Mouse (Mus musculus) ES-Bruce4 (cell line): ENCODE results near the gene Myog. TPM values are rescaled to one million over a fixed set of nuclear protein-coding genes. Genes with fewer than 3 reads are reported as not detected.

ENCODE experiments used
- H3K27ac ChIP-seq: 2 replicates; pipeline ENCODE4 v1.5.1; 2012; ENCODE audit warnings: low read length, inconsistent platforms; ENCODE audit not compliant: insufficient read depth
- H3K27me3 ChIP-seq: 2 replicates; pipeline ENCODE4 v1.6.1; 2012; ENCODE audit warnings: mild to moderate bottlenecking, low read length, inconsistent platforms; ENCODE audit not compliant: control insufficient read depth, poor library complexity, insufficient read depth, severe bottlenecking
- H3K36me3 ChIP-seq: 2 replicates; pipeline ENCODE4 v1.6.1; 2012; ENCODE audit warnings: inconsistent platforms, mild to moderate bottlenecking, low read length, moderate library complexity; ENCODE audit not compliant: control insufficient read depth, poor library complexity, insufficient read depth, severe bottlenecking
- H3K4me1 ChIP-seq: one replicate; pipeline ENCODE4 v1.8.1; 2011; ENCODE audit warnings: low read length; ENCODE audit not compliant: control insufficient read depth, insufficient read depth
- H3K4me3 ChIP-seq: 2 replicates; pipeline ENCODE4 v1.5.1; 2011; ENCODE audit warnings: low read depth, mild to moderate bottlenecking, low read length
- H3K9ac ChIP-seq: 2 replicates; pipeline ENCODE4 v1.6.1; 2012; ENCODE audit warnings: low read depth, mild to moderate bottlenecking, inconsistent platforms; ENCODE audit not compliant: poor library complexity, severe bottlenecking
- H3K9me3 ChIP-seq: replicated peaks from 2 replicates; pipeline ENCODE4 v1.6.1; 2012; ENCODE audit warnings: mild to moderate bottlenecking, low read length, inconsistent platforms; ENCODE audit not compliant: control insufficient read depth, poor library complexity, insufficient read depth, severe bottlenecking
- CTCF ChIP-seq: IDR thresholded peaks from one replicate; pipeline ENCODE4 v1.8.1; 2011; ENCODE audit warnings: low read depth, low read length
- EP300 ChIP-seq: IDR thresholded peaks from 2 replicates; pipeline ENCODE4 v1.6.1; 2011; ENCODE audit warnings: low read depth, low read length; ENCODE audit not compliant: insufficient read depth
- POLR2A ChIP-seq: IDR thresholded peaks from one replicate; pipeline ENCODE4 v1.8.1; 2011; ENCODE audit warnings: low read length; ENCODE audit not compliant: insufficient read depth
- polyA plus RNA-seq: library from polyadenylated mRNA; stranded (reverse); fragments of >200 nt; gene quantifications from 2 replicates; pipeline ENCODE4 v1.2.4, GENCODE M21; 2011; ENCODE audit warnings: low read depth; ENCODE audit not compliant: missing spikeins, insufficient read depth, insufficient read length

Gene Myog
- polyA plus RNA-seq, 1 experiment: not detected

DNA sequence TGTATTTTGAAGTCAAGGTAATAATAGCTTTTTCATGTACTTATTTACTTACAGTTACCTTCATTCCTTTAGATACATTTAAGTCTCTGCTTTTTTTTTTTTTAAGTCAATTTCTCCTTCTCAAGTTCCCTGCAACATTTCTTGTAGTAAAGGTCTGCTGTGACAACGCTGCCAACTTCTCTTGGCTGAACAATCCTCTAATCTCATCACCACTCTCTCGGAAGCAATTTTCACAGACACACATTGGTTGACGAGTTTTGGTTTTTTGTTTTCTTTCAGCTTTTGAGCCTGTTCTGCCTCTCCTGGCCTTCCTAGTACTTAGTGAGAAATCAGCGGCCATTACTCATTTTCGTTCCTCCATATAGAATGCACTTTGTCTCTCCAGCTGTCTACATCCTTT lies 9.6 kb upstream of the Myog start:
- Histone ChIP-seq H3K9ac (no peak overlapping the region), H3K36me3 (no peaks in the 10 kb centered on the region), H3K27me3 (no peaks in the 10 kb centered on the region), H3K4me1 (no peaks in the 10 kb centered on the region), H3K4me3 (no peak overlapping the region), H3K27ac (no peak overlapping the region), H3K9me3 (no peaks in the 10 kb centered on the region)
- TF ChIP-seq CTCF: no peak
- TF ChIP-seq POLR2A: no peak
- TF ChIP-seq EP300: no peak

GRCm38 (mm10) chr1:134281563-134281962 lies 8.2 kb upstream of the Myog start:
- Histone ChIP-seq H3K27ac (no peak overlapping the region), H3K27me3 (no peaks in the 10 kb centered on the region), H3K9me3 (no peaks in the 10 kb centered on the region), H3K4me3 (no peak overlapping the region), H3K9ac (no peak overlapping the region), H3K4me1 (no peaks in the 10 kb centered on the region), H3K36me3 (no peaks in the 10 kb centered on the region)
- TF ChIP-seq EP300: no peak
- peak; percentile 55 for TF ChIP-seq CTCF

- Histone ChIP-seq H3K27ac (no peak overlapping the region), H3K9ac (no peak overlapping the region), H3K27me3 (no peaks in the 10 kb centered on the region), H3K4me3 (no peak overlapping the region), H3K9me3 (no peaks in the 10 kb centered on the region), H3K36me3 (no peaks in the 10 kb centered on the region), H3K4me1 (no peaks in the 10 kb centered on the region)
- TF ChIP-seq CTCF (no peak), POLR2A (no peak), EP300 (no peak)
These were observed 7.4 kb upstream of the Myog start for GRCm38 (mm10) chr1:134282342-134282741.

DNA sequence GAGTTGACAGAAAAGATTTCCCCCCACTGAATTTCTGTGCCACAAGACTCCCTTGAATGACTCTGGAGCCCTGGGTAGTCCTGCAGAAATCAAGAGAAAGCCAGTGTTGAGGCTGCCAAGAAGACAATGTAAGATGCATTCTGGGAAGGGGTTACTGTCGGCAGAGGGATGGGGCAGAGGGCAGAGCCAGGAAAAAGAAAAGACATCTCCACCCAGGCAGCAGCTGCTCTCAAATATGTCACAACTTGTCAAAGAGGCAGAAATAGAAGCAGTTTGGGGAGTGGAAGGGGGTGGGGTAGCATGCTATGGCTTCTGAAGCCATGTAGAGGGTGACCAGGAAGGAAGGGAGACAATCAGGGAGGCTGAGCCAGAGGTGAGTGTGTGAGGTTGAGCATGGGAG lies 6.7 kb upstream of the Myog start:
- Histone ChIP-seq H3K27me3 (no peaks in the 10 kb centered on the region), H3K27ac (no peak overlapping the region), H3K9me3 (no peaks in the 10 kb centered on the region), H3K9ac (no peak overlapping the region), H3K4me3 (no peak overlapping the region), H3K36me3 (no peaks in the 10 kb centered on the region), H3K4me1 (no peaks in the 10 kb centered on the region)
- TF ChIP-seq EP300: no peak
- TF ChIP-seq CTCF: no peak
- no peak for TF ChIP-seq POLR2A

DNA sequence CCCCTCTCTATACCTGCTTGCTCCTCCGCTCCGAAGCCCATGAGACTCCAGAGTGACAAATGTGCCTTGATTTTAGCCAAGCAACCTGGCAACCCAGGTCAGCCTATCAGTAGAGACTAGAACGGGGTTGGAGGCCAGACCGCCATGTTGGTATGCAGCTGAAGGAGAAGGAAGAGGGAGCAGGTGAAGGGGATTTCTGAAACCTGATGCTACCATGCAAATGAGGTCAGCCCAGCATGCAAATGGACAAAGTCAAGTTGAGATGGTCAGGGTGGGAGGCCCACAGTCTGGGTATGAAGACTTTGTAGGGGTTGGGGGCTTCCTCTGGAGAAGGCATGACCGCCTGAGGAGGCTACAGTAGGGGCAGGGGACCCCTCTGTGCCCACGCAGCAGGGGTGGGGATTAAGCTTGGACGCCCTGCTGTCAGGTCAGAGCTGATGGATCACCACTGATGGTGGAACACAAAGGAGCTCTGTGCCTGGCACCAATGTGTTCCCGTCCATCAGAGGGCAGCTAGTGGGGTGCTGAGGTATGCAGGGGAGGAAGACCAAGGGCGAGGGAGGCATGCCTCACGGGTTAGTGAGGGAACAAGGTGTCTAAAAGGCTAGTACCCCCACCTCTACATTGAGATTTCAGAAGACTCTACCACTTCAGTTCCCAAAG lies 4.2 kb upstream of the Myog start:
- no peak overlapping the region for H3K27ac ChIP-seq
- no peaks in the 10 kb centered on the region for H3K27me3 ChIP-seq
- H3K9ac ChIP-seq: no peak overlapping the region
- H3K9me3 ChIP-seq: no peaks in the 10 kb centered on the region
- no peak overlapping the region for H3K4me3 ChIP-seq
- no peaks in the 10 kb centered on the region for H3K36me3 ChIP-seq
- H3K4me1 ChIP-seq: no peaks in the 10 kb centered on the region
- TF ChIP-seq POLR2A (no peak), EP300 (no peak), CTCF (no peak)

DNA sequence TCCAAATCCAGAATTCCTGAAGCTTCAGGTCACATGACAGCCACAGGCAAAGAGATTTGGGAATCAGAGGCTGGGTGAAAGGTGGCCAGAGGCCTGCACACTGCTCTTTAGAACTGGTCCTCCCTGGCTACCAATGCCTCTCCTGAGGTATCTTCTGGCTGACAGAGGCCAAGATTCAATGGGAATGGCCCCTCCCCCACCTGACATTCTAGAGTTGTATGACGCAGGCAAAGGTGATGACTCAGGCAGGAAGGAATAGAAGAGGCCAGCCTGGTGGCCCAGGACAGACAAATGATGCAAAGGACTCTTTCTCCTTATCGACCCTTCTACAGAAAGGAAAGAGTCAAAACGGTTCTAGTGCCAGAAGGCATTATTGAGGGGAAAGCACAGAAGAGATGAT lies 1.6 kb upstream of the Myog start:
- no peak overlapping the region for H3K27ac ChIP-seq
- H3K9me3 ChIP-seq: no peaks in the 10 kb centered on the region
- peaks cover 2% of the 10 kb centered on the region for H3K4me1 ChIP-seq
- H3K9ac ChIP-seq: no peak overlapping the region
- TF ChIP-seq EP300 (no peak), POLR2A (no peak), CTCF (no peak)
- H3K36me3 ChIP-seq: no peaks in the 10 kb centered on the region
- no peaks in the 10 kb centered on the region for H3K27me3 ChIP-seq
- no peak overlapping the region for H3K4me3 ChIP-seq
